ENCODE assay signal across 8 mouse cellular contexts in genomic region chr2:9889651-9890183, GRCm38 (mm10). TPM values are rescaled to one million over a fixed set of nuclear protein-coding genes. Genes with fewer than 3 reads are reported as not detected.
DNase-seq lines count a peak whose midpoint lies in the region; ATAC-seq and TF ChIP-seq lines count a peak whose summit lies in the region.

Gene Gata3, minus strand, starts transcription at chr2:9890034.

- TF ChIP-seq POLR2A in ES-Bruce4 (IDR thresholded peaks at IDR 0.05; ENCODE audit: insufficient read depth, low read length), result no peak

- no peak for ATAC-seq in heart, embryonic 12.5 days (ENCODE audit: insufficient number of reproducible peaks, low FRiP score)
- ATAC-seq in forebrain, embryonic 15.5 days (replicated peaks), result 0 out of 2 replicates have a peak, but pooled peaks have one; percentile 1
- ATAC-seq in megakaryocyte, adult 5-6 weeks (ENCODE audit: poor library complexity, severe bottlenecking), result 0 out of 2 replicates have a peak, but pooled peaks have one; percentile 25
- ATAC-seq in erythroblast, adult 5-6 weeks (replicated peaks; ENCODE audit: low FRiP score, poor library complexity, severe bottlenecking), result no peak

- H3K9me3 ChIP-seq in heart, embryonic 12.5 days (replicated peaks), result 0 out of 2 replicates have a peak, but pooled peaks cover 3% of the 10 kb centered on the region
- no peaks in the 10 kb centered on the region for H3K9me3 ChIP-seq in ES-Bruce4 (replicated peaks; ENCODE audit: control insufficient read depth, insufficient read depth, low read length, poor library complexity, severe bottlenecking)
- H3K9me3 ChIP-seq in forebrain, embryonic 15.5 days, result no peaks in the 10 kb centered on the region

- H3K4me2 ChIP-seq in heart, embryonic 12.5 days, result peak within 1 kb of the TSS; percentile 68
- no peak within 1 kb of the TSS for H3K4me2 ChIP-seq in forebrain, embryonic 15.5 days (replicated peaks)

- peaks cover 14% of the 10 kb centered on the region for H3K4me1 ChIP-seq in heart, embryonic 12.5 days (replicated peaks)
- H3K4me1 ChIP-seq in ES-Bruce4 (ENCODE audit: control insufficient read depth, insufficient read depth, low read length), result no peaks in the 10 kb centered on the region
- H3K4me1 ChIP-seq in forebrain, embryonic 15.5 days, result peaks cover 8% of the 10 kb centered on the region

- H3K27me3 ChIP-seq in heart, embryonic 12.5 days (replicated peaks), result peaks cover 93% of the 10 kb centered on the region
- peaks cover 26% of the 10 kb centered on the region for H3K27me3 ChIP-seq in ES-Bruce4 (ENCODE audit: control insufficient read depth, insufficient read depth, low read length, poor library complexity, severe bottlenecking)
- peaks cover 84% of the 10 kb centered on the region for H3K27me3 ChIP-seq in forebrain, embryonic 15.5 days

- TF ChIP-seq EP300 in ES-Bruce4 (IDR thresholded peaks at IDR 0.05; ENCODE audit: insufficient read depth, low read depth, low read length), result no peak

- no peak within 1 kb of the TSS for H3K9ac ChIP-seq in heart, embryonic 12.5 days
- 0 out of 2 replicates have a peak within 1 kb of the TSS, but pooled peaks have one; percentile 13 for H3K9ac ChIP-seq in ES-Bruce4 (ENCODE audit: low read depth, poor library complexity, severe bottlenecking)
- H3K9ac ChIP-seq in forebrain, embryonic 15.5 days (replicated peaks), result no peak within 1 kb of the TSS

- no peak for TF ChIP-seq CTCF in ES-Bruce4 (IDR thresholded peaks at IDR 0.05; ENCODE audit: low read depth, low read length)

- H3K4me3 ChIP-seq in heart, embryonic 12.5 days, result peak within 1 kb of the TSS; percentile 36
- peak within 1 kb of the TSS; percentile 55 for H3K4me3 ChIP-seq in ES-Bruce4 (ENCODE audit: low read depth, low read length)
- H3K4me3 ChIP-seq in forebrain, embryonic 15.5 days, result no peak within 1 kb of the TSS

- H3K27ac ChIP-seq in heart, embryonic 12.5 days (ENCODE audit: poor library complexity, severe bottlenecking), result no peak within 1 kb of the TSS
- no peak within 1 kb of the TSS for H3K27ac ChIP-seq in ES-Bruce4 (ENCODE audit: insufficient read depth, low read length)
- H3K27ac ChIP-seq in forebrain, embryonic 15.5 days (replicated peaks), result no peak within 1 kb of the TSS

- under 1% methylated on average over 23 of the region's 23 CpGs for WGBS in heart, embryonic 12.5 days
- WGBS in forebrain, embryonic 15.5 days, result under 1% methylated on average over 23 of the region's 23 CpGs

- no peaks in the 10 kb centered on the region for H3K36me3 ChIP-seq in heart, embryonic 12.5 days
- no peaks in the 10 kb centered on the region for H3K36me3 ChIP-seq in ES-Bruce4 (ENCODE audit: control insufficient read depth, insufficient read depth, low read length, poor library complexity, severe bottlenecking)
- H3K36me3 ChIP-seq in forebrain, embryonic 15.5 days, result no peaks in the 10 kb centered on the region

- DNase-seq in heart, adult 9 months (ENCODE audit: low spot score in 2 of 2), result no peak
- no peak for DNase-seq in right cerebral cortex, postnatal 14 days
- no peak for DNase-seq in left cerebral cortex, adult 18-20 months (ENCODE audit: low spot score in 2 of 2)

RNA-seq across cellular contexts. Expression of gene Gata3, which starts in this region (rescaled TPM):
- polyA plus RNA-seq in heart, embryonic 12.5 days (2016; fragmentation: Nextera tagmentation; extraction: Ambion mirVana), result 7.9 and 8.0 TPM in 2 replicates
- 5.5 and 6.1 TPM in 2 replicates for polyA plus RNA-seq in ES-Bruce4 (2011; ENCODE audit: insufficient read depth, insufficient read length, low read depth, missing spikeins)
- polyA plus RNA-seq in forebrain, embryonic 15.5 days (2015; fragmentation: Nextera tagmentation; extraction: Ambion mirVana), result 1.1 and 2.3 TPM in 2 replicates
- total RNA-seq in megakaryocyte, adult 5-6 weeks (2015), result 0.45 and 0.98 TPM in 2 replicates
- 0.49 and 1.2 TPM in 2 replicates for total RNA-seq in megakaryocyte, adult 5-6 weeks (2017)
- total RNA-seq in erythroblast, adult 5-6 weeks (2015; ENCODE audit: low replicate concordance), result 0.42 and 1.5 TPM in 2 replicates
- total RNA-seq in erythroblast, adult 5-6 weeks (2017; ENCODE audit: low replicate concordance), result 0.56 and 1.4 TPM in 2 replicates
- not detected for total RNA-seq in left cerebral cortex, adult 18-20 months (2021)

Comparison
In these comparisons a context has a peak if more than half of its experiments do, and no peak if none do; other contexts are left out.
1. ATAC-seq: peak in forebrain, embryonic 15.5 days (single experiment) and megakaryocyte, adult 5-6 weeks (single experiment); none in heart, embryonic 12.5 days (single experiment) and erythroblast, adult 5-6 weeks (single experiment).